Mouse (Mus musculus) macrophage (primary cell): ENCODE data around the gene Hdac4. TPM values are rescaled to one million over a fixed set of nuclear protein-coding genes. Genes with fewer than 3 reads are reported as not detected.

Experiments
- H3K27ac ChIP-seq: fragments of 350-480 bp; formaldehyde crosslinking; 2 replicates; pipeline ENCODE4 v1.9.0; 2021
- H3K36me3 ChIP-seq: fragments of 350-480 bp; formaldehyde crosslinking; 2 replicates; pipeline ENCODE4 v1.9.0; 2021; ENCODE audit errors: inconsistent target
- H3K4me3 ChIP-seq: fragments of 350-480 bp; formaldehyde crosslinking; 2 replicates; pipeline ENCODE4 v1.9.0; 2021; ENCODE audit errors: inconsistent target
- H3K79me2 ChIP-seq: fragments of 350-480 bp; formaldehyde crosslinking; 2 replicates; pipeline ENCODE4 v1.9.0; 2021; ENCODE audit errors: inconsistent target
- WGBS: methylation state at CpG from one replicate; pipeline ENCODE4 v1.1.7; 2026; ENCODE audit warnings: inconsistent platforms; ENCODE audit not compliant: missing documents; 5-methylcytosine and 5-hydroxymethylcytosine counted together
- polyA plus RNA-seq: library from polyadenylated mRNA; stranded (reverse); fragments of 250-400 nt; gene quantifications from 3 replicates; pipeline ENCODE4 v1.2.4, GENCODE M21; 2018; ENCODE audit warnings: inconsistent platforms

The Hdac4 gene
- polyA plus RNA-seq, 1 experiment from 2014 or later: 2.6 TPM

- no peak overlapping the region for H3K4me3 ChIP-seq
- H3K27ac ChIP-seq: no peak overlapping the region
- no peaks in the 10 kb centered on the region for H3K79me2 ChIP-seq
- H3K36me3 ChIP-seq: no peaks in the 10 kb centered on the region
- 73% methylated on average over 10 of the region's 10 CpGs for WGBS
These were observed 283.0 kb downstream of the Hdac4 start for GRCm38 (mm10) chr1:91912227-91913119.

GRCm38 (mm10) chr1:91905268-91905667, 290.2 kb downstream of the Hdac4 start:
- Histone ChIP-seq H3K79me2 (no peaks in the 10 kb centered on the region), H3K27ac (no peak overlapping the region), H3K36me3 (no peaks in the 10 kb centered on the region), H3K4me3 (no peak overlapping the region)
- 83% methylated on average over 5 of the region's 6 CpGs for WGBS

GRCm38 (mm10) chr1:91903241-91903981, 292.1 kb downstream of the Hdac4 start:
- no peaks in the 10 kb centered on the region for H3K79me2 ChIP-seq
- 81% methylated on average over 8 of the region's 8 CpGs for WGBS
- no peaks in the 10 kb centered on the region for H3K36me3 ChIP-seq
- no peak overlapping the region for H3K27ac ChIP-seq
- H3K4me3 ChIP-seq: no peak overlapping the region

GRCm38 (mm10) chr1:91897078-91897477, 298.4 kb downstream of the Hdac4 start:
- H3K4me3 ChIP-seq: no peak overlapping the region
- WGBS: 95% methylated on average over 2 of the region's 2 CpGs
- H3K27ac ChIP-seq: no peak overlapping the region
- no peaks in the 10 kb centered on the region for H3K36me3 ChIP-seq
- H3K79me2 ChIP-seq: no peaks in the 10 kb centered on the region

- no peak overlapping the region for H3K27ac ChIP-seq
- 95% methylated on average over 5 of the region's 5 CpGs for WGBS
- H3K36me3 ChIP-seq: no peaks in the 10 kb centered on the region
- H3K79me2 ChIP-seq: no peaks in the 10 kb centered on the region
- H3K4me3 ChIP-seq: no peak overlapping the region
These were observed 301.2 kb downstream of the Hdac4 start for GRCm38 (mm10) chr1:91894286-91894685.

GRCm38 (mm10) chr1:91893598-91893997, 301.9 kb downstream of the Hdac4 start:
- H3K27ac ChIP-seq: no peak overlapping the region
- 87% methylated on average over 10 of the region's 11 CpGs for WGBS
- no peak overlapping the region for H3K4me3 ChIP-seq
- H3K79me2 ChIP-seq: no peaks in the 10 kb centered on the region
- no peaks in the 10 kb centered on the region for H3K36me3 ChIP-seq

GRCm38 (mm10) chr1:91883115-91883514, 312.4 kb downstream of the Hdac4 start:
- H3K4me3 ChIP-seq: no peak overlapping the region
- WGBS: 78% methylated on average over 5 of the region's 5 CpGs
- no peaks in the 10 kb centered on the region for H3K36me3 ChIP-seq
- no peaks in the 10 kb centered on the region for H3K79me2 ChIP-seq
- H3K27ac ChIP-seq: no peak overlapping the region

- H3K27ac ChIP-seq: no peak overlapping the region
- WGBS: 81% methylated on average over 7 of the region's 8 CpGs
- H3K4me3 ChIP-seq: no peak overlapping the region
- H3K36me3 ChIP-seq: no peaks in the 10 kb centered on the region
- no peaks in the 10 kb centered on the region for H3K79me2 ChIP-seq
These were observed 314.6 kb downstream of the Hdac4 start for GRCm38 (mm10) chr1:91880899-91881298.

GRCm38 (mm10) chr1:91880156-91880555, 315.3 kb downstream of the Hdac4 start:
- WGBS: 84% methylated on average over 12 of the region's 12 CpGs

More at GRCm38 (mm10) chr1:91880156-91880555, 315.3 kb downstream of the Hdac4 start:
- H3K79me2 ChIP-seq: no peaks in the 10 kb centered on the region
- H3K27ac ChIP-seq: no peak overlapping the region
- no peaks in the 10 kb centered on the region for H3K36me3 ChIP-seq
- no peak overlapping the region for H3K4me3 ChIP-seq
